Mouse (Mus musculus) splenic B cell, adult 2 months (primary cell): Measurements from ENCODE around the gene Sbk2.
A peak's percentile ranks its signal among the peaks of the same experiment; 100 is the strongest.

ENCODE experiments used
- DNase-seq: peaks from one replicate; pipeline ENCODE4 v3.0.0-alpha.2; 2011; ENCODE audit warnings: low read depth, low spot score
- H3K27me3 ChIP-seq: 2 replicates; pipeline ENCODE4 v1.6.1; 2012; ENCODE audit warnings: mild to moderate bottlenecking, low read length, moderate library complexity, mixed read lengths; ENCODE audit not compliant: control insufficient read depth, poor library complexity, insufficient read depth, severe bottlenecking
- H3K36me3 ChIP-seq: 2 replicates; pipeline ENCODE4 v1.6.1; 2012; ENCODE audit warnings: mild to moderate bottlenecking, low read length, moderate library complexity, mixed read lengths; ENCODE audit not compliant: control insufficient read depth, poor library complexity, insufficient read depth, severe bottlenecking

The Sbk2 gene

DNA sequence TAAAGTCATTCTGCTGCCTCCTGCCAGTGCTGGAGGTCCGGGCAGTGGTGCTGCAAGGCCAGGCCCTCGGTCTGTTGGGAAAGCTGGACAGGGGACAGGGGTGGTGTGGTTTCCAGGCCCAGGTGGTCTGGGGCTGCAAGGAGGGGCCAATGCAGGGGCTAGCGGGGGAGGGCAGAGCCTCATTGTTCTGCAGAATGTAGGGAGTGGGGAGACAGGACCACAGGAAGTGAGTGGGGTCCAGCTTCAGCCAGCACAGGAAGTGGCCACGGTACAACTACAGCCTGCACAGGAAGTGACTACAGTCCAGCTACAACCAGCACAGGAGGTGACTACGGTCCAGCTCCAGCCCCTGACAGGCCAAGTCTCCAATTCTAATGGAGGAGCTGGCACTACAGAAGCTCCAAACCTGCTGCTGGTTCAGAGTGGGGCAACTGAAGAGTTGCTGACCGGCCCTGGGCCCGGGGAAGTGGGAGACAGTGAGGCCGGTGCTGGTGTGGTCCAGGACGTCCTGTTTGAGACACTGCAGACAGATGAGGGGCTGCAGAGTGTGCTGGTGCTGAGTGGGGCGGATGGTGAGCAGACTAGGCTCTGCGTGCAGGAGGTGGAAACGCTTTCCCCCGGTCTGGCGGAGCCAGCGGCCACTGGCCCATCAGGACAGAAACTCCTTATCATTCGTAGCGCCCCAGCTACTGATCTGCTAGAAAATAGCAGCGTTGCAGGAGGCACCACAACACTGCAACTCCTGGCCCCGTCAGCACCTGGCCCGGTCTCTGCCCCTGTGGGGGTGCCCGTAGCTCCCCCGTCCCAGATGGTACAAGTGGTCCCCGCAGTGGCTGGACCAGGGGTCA, 43.0 kb downstream of the Sbk2 start:
- H3K36me3 ChIP-seq, result peaks cover 3% of the 10 kb centered on the region
- no peak for DNase-seq
- no peaks in the 10 kb centered on the region for H3K27me3 ChIP-seq

DNA sequence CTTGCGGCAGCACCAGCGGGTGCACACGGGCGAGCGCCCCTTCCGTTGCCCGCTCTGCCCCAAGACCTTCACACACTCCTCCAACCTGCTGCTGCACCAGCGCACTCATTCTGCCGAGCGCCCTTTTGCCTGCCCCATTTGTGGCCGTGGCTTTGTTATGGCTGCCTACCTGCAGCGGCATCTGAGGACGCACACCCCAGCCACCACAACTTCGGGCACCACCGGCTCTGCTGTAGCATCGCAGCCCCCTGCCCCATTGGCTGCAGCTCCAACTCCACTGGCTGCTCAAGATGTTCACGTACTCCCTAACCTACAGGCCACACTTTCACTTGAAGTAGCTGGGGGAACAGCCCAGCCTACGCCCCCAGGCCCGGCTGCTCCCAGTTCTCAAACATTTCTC, 43.7 kb downstream of the Sbk2 start:
- no peaks in the 10 kb centered on the region for H3K27me3 ChIP-seq
- no peak for DNase-seq
- H3K36me3 ChIP-seq, result peaks cover 3% of the 10 kb centered on the region

GRCm38 (mm10) chr7:4919971-4920370, 44.2 kb downstream of the Sbk2 start:
- Histone ChIP-seq H3K27me3 (no peaks in the 10 kb centered on the region), H3K36me3 (peaks cover 3% of the 10 kb centered on the region)
- no peak for DNase-seq

DNA sequence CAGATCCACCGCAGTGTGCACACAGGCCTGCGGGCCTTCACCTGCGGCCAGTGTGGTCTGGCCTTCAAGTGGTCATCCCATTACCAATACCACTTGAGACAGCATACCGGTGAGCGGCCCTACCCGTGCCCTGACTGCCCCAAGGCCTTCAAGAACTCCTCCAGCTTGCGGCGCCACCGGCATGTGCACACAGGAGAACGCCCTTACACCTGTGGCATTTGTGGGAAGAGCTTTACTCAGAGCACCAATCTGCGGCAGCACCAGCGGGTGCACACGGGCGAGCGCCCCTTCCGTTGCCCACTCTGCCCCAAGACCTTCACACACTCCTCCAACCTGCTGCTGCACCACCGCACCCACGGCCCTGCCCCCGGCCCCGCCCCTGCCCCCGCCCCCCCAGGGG, 45.1 kb downstream of the Sbk2 start:
- DNase-seq, result no peak
- H3K36me3 ChIP-seq, result peaks cover 3% of the 10 kb centered on the region
- H3K27me3 ChIP-seq, result no peaks in the 10 kb centered on the region

DNA sequence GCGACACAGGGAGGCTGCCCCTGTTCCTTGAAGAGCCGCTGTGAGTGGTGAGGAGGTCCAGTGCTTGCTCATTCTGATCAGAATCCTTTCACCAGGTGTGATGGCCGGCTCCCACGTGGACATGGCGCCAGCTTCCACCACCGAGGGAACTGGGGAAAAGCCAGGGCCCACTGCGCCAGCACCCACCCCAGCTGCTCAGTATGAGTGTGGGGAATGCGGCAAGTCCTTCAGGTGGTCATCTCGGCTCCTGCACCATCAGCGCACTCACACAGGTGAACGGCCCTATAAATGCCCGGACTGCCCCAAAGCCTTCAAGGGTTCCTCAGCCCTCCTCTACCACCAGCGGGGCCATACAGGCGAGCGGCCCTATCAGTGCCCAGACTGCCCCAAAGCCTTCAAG, 45.5 kb downstream of the Sbk2 start:
- H3K36me3 ChIP-seq, result peaks cover 3% of the 10 kb centered on the region
- no peaks in the 10 kb centered on the region for H3K27me3 ChIP-seq
- DNase-seq, result no peak

GRCm38 (mm10) chr7:4917494-4917893, 46.7 kb downstream of the Sbk2 start:
- Histone ChIP-seq H3K36me3 (peaks cover 3% of the 10 kb centered on the region), H3K27me3 (no peaks in the 10 kb centered on the region)
- DNase-seq, result no peak

GRCm38 (mm10) chr7:4915669-4916416, 48.4 kb downstream of the Sbk2 start:
- DNase-seq, result no peak
- no peaks in the 10 kb centered on the region for H3K27me3 ChIP-seq
- H3K36me3 ChIP-seq, result peaks cover 3% of the 10 kb centered on the region

DNA sequence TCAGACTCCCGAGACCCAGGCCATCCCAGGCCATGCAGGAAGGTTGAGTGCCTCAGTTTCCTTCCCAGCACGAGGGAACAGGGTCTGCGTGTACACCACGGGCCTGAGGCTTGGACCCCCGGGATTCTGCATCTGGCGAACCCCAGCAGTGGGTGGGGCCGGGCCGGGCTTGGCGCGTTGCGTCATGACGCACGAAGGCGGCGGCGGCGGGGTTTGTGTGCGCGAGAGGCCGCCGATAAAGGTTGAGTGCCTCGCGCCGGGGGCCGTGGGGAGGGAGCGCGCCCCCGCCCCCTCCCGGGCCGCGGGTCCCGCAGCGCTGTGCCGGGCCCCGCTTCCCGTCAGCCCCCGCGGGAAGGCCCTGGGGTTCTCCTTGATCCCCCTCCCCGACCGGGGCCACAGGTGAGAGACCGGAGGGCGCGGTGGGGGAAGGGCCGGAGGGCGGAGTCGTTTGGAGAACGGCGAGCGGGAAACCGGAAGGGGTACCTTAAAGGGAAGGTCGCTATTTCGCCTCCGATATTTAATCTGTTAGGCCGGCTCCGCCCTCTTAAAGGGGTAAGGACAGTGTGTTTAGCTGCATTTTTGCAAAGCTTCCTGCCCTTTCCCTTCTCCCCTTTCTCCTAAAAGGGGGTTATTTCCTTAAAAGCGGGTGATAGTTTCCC, 49.1 kb downstream of the Sbk2 start, which contains the start of gene Zfp628:
TSS of gene Zfp628 (plus strand) at position 211 of the 659 bp plus-strand sequence.
- DNase-seq, result peak; percentile 95

GRCm38 (mm10) chr7:4912248-4912647, 52.0 kb downstream of the Sbk2 start:
- DNase-seq, result no peak
- no peaks in the 10 kb centered on the region for H3K27me3 ChIP-seq
- no peaks in the 10 kb centered on the region for H3K36me3 ChIP-seq

More for the DNA sequence above, 49.1 kb downstream of the Sbk2 start, which contains the start of gene Zfp628:
- Histone ChIP-seq H3K36me3 (peaks cover 3% of the 10 kb centered on the region), H3K27me3 (no peaks in the 10 kb centered on the region)

DNA sequence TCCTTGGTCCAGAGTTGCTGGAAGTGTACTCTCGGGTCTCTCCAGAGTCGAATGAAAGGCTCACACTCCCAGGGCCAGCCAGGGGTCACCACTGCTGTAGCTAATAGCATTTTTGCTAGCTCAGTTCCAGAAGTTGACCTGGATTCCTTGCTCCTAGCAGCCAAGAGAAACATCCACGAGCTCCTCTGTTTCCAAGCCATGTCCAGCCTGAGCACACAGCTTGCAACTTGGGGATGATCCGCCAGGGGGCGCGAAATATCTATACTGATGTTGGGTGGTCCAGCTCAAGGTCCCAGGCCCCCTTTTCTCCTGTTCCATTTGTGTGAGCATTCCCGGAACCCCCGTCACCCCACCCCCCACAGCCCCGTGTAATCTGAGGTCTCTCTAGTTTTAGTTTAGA, 52.6 kb downstream of the Sbk2 start:
- Histone ChIP-seq H3K27me3 (no peaks in the 10 kb centered on the region), H3K36me3 (no peaks in the 10 kb centered on the region)
- peak; percentile 54 for DNase-seq

DNA sequence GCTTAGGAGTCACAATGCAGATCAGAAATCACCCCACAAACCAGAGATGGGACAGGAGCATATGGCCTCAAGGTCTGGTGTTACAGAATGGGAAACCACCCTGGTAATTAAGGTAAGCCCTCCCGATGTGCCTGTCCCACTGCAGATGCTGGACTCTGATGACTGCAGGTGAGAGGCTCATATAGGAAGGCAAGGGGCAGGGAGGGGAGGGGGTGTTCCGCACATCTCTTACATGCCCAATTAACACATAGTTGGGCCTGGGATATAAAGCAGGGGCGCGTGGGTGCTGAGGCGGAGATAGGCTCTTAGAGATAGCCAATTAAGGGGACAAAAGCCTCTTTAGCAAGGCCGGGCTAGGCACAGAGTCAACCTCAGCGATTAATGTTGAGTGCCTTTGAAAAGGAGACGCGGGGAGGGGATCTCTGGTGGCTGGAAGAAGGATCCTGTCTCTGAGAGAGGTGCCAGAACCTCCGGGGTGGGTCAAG, 57.7 kb downstream of the Sbk2 start, which contains the start of gene Gm36210:
TSS of gene Gm36210 (minus strand) at position 51 of the 485 bp plus-strand sequence.
- Histone ChIP-seq H3K27me3 (no peaks in the 10 kb centered on the region), H3K36me3 (no peaks in the 10 kb centered on the region)
- DNase-seq, result no peak

DNA sequence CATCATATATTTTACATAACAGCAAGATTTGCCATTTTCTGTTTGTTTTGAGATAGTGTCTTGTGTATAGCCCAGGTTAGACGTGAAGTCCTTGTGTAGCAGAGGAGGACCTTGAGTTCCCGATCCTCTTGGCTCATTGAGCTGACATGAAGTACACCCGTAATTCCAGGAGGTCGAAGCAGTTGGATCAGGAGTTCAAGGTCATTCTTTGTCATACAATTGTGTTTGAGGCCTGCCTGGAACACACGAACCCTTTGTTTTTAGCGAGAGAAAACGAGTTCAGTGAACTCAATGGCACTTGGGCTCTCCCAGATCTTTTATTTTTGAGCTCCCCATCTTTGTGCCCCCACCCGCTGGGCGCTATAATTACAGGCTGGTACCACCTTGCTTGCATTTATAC, 61.8 kb downstream of the Sbk2 start:
- Histone ChIP-seq H3K27me3 (peaks cover 2% of the 10 kb centered on the region; the same call in 1 of the 2 replicates), H3K36me3 (no peaks in the 10 kb centered on the region)
- DNase-seq, result no peak

GRCm38 (mm10) chr7:4901171-4901570, 63.0 kb downstream of the Sbk2 start:
- H3K27me3 ChIP-seq, result peaks cover 2% of the 10 kb centered on the region; the same call in 1 of the 2 replicates
- peak; percentile 53 for DNase-seq
- H3K36me3 ChIP-seq, result no peaks in the 10 kb centered on the region

DNA sequence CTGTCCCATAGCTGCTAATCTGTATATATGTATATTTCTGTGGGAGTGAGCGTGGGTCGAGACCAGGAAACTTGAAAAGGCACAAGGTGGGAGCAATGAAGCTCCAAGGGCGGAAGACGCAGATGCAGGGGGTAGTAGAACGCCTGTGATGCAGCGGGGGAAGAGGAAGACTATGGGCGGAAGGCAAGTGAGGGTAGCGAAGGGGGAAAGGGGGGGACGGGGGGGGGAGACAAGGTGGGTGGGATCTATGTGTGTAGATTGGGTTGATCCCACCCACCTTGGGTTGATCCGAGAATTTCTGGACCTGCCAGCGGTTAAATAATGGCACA, 63.7 kb downstream of the Sbk2 start:
- DNase-seq, result no peak
- H3K27me3 ChIP-seq, result peaks cover 2% of the 10 kb centered on the region; the same call in 1 of the 2 replicates
- H3K36me3 ChIP-seq, result no peaks in the 10 kb centered on the region
